Mouse (Mus musculus): ENCODE data around the gene Krt87. TPM values are rescaled to one million over a fixed set of nuclear protein-coding genes. Genes with fewer than 3 reads are reported as not detected.

Krt87 gene
- polyA plus RNA-seq, 1 experiment from 2014 or later, result not detected

DNA sequence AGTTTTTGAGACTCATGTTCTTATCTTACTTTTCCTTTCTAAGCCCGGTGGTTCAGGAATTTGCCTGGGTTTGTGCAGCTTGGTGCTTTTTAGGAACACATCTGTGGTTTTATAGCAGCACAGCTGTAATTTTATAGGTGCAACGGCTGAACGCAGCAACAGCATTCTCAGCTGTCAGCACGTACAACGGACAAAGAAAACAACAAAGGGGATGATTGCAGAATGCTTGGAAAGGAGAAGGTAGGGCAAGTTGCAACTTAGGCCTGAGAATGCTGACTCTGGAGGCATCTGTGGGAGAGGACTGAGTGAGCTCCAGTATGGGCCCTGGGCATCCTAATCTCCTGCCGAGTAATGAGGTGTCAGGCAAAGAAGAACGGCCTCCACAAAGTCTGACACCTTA lies 42.1 kb downstream of the Krt87 start:
- no peak overlapping the region for H3K4me3 ChIP-seq (ENCODE audit: low read depth, low read length)
- no peak overlapping the region for H3K27ac ChIP-seq (ENCODE audit: low read depth)
- H3K9ac ChIP-seq (replicated peaks), result no peak overlapping the region
- DNase-seq (no peak), ATAC-seq (no peak)
- WGBS (ENCODE audit: insufficient replicate concordance), result 65% methylated on average over 7 of the region's 7 CpGs
- no peaks in the 10 kb centered on the region for H3K9me3 ChIP-seq (ENCODE audit: low read length)
- H3K4me2 ChIP-seq (ENCODE audit: low read depth, low read length), result no peak overlapping the region
- TF ChIP-seq CTCF (IDR thresholded peaks at IDR 0.05; ENCODE audit: low read depth), result no peak
- no peak for TF ChIP-seq EP300 (IDR thresholded peaks at IDR 0.05; ENCODE audit: low read depth)
- H3K27me3 ChIP-seq (ENCODE audit: insufficient read depth, low read length), result no peaks in the 10 kb centered on the region
- no peaks in the 10 kb centered on the region for H3K4me1 ChIP-seq (ENCODE audit: insufficient read depth)
- no peaks in the 10 kb centered on the region for H3K36me3 ChIP-seq (replicated peaks; ENCODE audit: insufficient read depth, low read length)

DNA sequence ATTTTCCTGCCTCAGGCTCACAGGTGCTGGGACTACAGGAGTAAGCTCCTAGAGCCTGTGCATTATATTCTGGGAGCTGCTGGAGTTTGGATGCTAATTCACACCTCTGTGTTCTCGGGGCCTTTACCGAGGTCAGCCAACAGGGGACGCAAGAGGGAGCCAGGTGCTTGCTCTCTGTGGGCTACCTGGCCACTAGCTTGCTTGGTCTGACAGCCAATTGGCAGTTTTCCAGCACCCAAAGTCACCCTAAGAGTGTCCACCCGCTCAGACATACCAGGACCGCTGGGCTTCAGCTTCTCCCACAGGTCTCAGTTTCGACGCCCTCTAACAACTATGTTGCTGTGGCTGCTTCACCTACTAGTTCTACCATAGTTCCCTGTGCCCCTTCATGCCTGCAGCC lies 43.7 kb downstream of the Krt87 start:
- no peak overlapping the region for H3K27ac ChIP-seq (ENCODE audit: low read depth)
- no peak for DNase-seq
- no peak overlapping the region for H3K4me2 ChIP-seq (ENCODE audit: low read depth, low read length)
- 56% methylated on average over 7 of the region's 7 CpGs for WGBS (ENCODE audit: insufficient replicate concordance)
- H3K36me3 ChIP-seq (replicated peaks; ENCODE audit: insufficient read depth, low read length), result no peaks in the 10 kb centered on the region
- no peaks in the 10 kb centered on the region for H3K9me3 ChIP-seq (ENCODE audit: low read length)
- H3K27me3 ChIP-seq (ENCODE audit: insufficient read depth, low read length), result no peaks in the 10 kb centered on the region
- H3K4me3 ChIP-seq (ENCODE audit: low read depth, low read length), result no peak overlapping the region
- no peak for ATAC-seq
- no peaks in the 10 kb centered on the region for H3K4me1 ChIP-seq (ENCODE audit: insufficient read depth)
- no peak overlapping the region for H3K9ac ChIP-seq (replicated peaks)
- TF ChIP-seq EP300 (IDR thresholded peaks at IDR 0.05; ENCODE audit: low read depth) (no peak), CTCF (IDR thresholded peaks at IDR 0.05; ENCODE audit: low read depth) (0 out of 2 replicates have a peak, but pooled peaks have one; percentile 11)

GRCm38 (mm10) chr15:101392251-101392650 lies 46.4 kb downstream of the Krt87 start:
- Histone ChIP-seq H3K4me3 (ENCODE audit: low read depth, low read length) (no peak overlapping the region), H3K9me3 (ENCODE audit: low read length) (no peaks in the 10 kb centered on the region), H3K9ac (replicated peaks) (no peak overlapping the region), H3K36me3 (replicated peaks; ENCODE audit: insufficient read depth, low read length) (no peaks in the 10 kb centered on the region), H3K4me2 (ENCODE audit: low read depth, low read length) (no peak overlapping the region), H3K27ac (ENCODE audit: low read depth) (no peak overlapping the region), H3K4me1 (ENCODE audit: insufficient read depth) (0 out of 2 replicates have a peak, but pooled peaks cover 2% of the 10 kb centered on the region), H3K27me3 (ENCODE audit: insufficient read depth, low read length) (no peaks in the 10 kb centered on the region)
- DNase-seq, result no peak
- no peak for TF ChIP-seq EP300 (IDR thresholded peaks at IDR 0.05; ENCODE audit: low read depth)
- no peak for TF ChIP-seq CTCF (IDR thresholded peaks at IDR 0.05; ENCODE audit: low read depth)
- no peak for ATAC-seq
- WGBS (ENCODE audit: insufficient replicate concordance), result 83% methylated on average over 5 of the region's 5 CpGs

- Histone ChIP-seq H3K9me3 (ENCODE audit: low read length) (no peaks in the 10 kb centered on the region), H3K4me1 (ENCODE audit: insufficient read depth) (0 out of 2 replicates have a peak, but pooled peaks cover 2% of the 10 kb centered on the region), H3K27me3 (ENCODE audit: insufficient read depth, low read length) (no peaks in the 10 kb centered on the region), H3K4me3 (ENCODE audit: low read depth, low read length) (no peak overlapping the region), H3K27ac (ENCODE audit: low read depth) (no peak overlapping the region), H3K36me3 (replicated peaks; ENCODE audit: insufficient read depth, low read length) (no peaks in the 10 kb centered on the region), H3K4me2 (ENCODE audit: low read depth, low read length) (no peak overlapping the region), H3K9ac (replicated peaks) (no peak overlapping the region)
- ATAC-seq, result no peak
- TF ChIP-seq EP300 (IDR thresholded peaks at IDR 0.05; ENCODE audit: low read depth) (no peak), CTCF (IDR thresholded peaks at IDR 0.05; ENCODE audit: low read depth) (no peak)
- DNase-seq, result no peak
- WGBS (ENCODE audit: insufficient replicate concordance), result 79% methylated on average over 5 of the region's 5 CpGs
Observed at GRCm38 (mm10) chr15:101390203-101390602, 48.4 kb downstream of the Krt87 start.

DNA sequence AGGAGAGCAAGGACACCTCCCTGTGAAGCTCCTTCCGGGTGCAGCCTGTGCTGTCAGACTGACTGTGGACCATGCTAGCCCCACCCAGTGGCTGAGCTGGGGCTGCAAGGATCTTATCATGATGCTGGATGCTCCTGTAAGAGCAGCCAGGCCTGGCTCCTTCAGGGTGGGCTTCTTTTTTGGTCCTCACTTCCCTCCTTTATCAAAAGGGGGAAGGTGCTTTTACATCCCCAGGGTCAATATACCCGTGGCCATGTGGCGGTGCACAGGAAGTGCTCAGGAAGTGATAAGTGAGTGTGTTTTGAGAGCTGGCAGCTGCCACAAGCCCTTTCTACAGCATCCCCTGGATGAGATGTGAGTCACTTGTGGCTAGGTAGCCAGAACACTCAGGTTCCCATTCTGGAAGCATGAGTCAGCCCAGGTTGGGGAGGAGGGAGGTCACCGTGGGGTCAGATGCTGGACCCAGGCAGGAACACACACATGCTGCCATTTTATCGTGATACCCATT lies 50.5 kb downstream of the Krt87 start:
- WGBS (ENCODE audit: insufficient replicate concordance), result 7% methylated on average over 5 of the region's 5 CpGs
- no peak for DNase-seq
- Histone ChIP-seq H3K9ac (replicated peaks) (no peak overlapping the region), H3K4me1 (ENCODE audit: insufficient read depth) (0 out of 2 replicates have a peak, but pooled peaks cover 2% of the 10 kb centered on the region), H3K9me3 (ENCODE audit: low read length) (no peaks in the 10 kb centered on the region), H3K4me3 (ENCODE audit: low read depth, low read length) (no peak overlapping the region), H3K4me2 (ENCODE audit: low read depth, low read length) (no peak overlapping the region), H3K36me3 (replicated peaks; ENCODE audit: insufficient read depth, low read length) (no peaks in the 10 kb centered on the region), H3K27ac (ENCODE audit: low read depth) (no peak overlapping the region), H3K27me3 (ENCODE audit: insufficient read depth, low read length) (no peaks in the 10 kb centered on the region)
- no peak for TF ChIP-seq EP300 (IDR thresholded peaks at IDR 0.05; ENCODE audit: low read depth)
- peak; percentile 45 for TF ChIP-seq CTCF (IDR thresholded peaks at IDR 0.05; ENCODE audit: low read depth)
- ATAC-seq, result no peak

DNA sequence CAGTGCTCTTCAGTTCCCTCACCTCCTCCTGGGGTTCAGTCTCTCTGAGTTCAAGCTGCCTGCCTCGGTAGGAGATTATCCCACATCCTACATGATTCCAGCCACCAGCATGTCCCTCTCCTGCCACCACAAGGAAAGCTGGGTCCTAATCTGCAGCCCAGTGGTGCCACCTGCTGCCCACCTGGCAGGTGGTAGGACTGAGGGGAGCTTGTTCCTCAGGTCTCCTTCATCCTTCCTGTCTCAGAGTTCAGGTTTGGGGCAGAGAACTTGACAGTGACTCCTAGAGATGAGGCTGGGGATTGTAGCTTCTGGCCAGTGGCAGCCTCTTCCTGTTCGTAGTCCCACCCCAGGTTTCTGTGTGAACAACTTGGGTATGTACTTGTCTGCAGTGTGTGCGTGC lies 51.4 kb downstream of the Krt87 start:
- no peaks in the 10 kb centered on the region for H3K27me3 ChIP-seq (ENCODE audit: insufficient read depth, low read length)
- no peak overlapping the region for H3K9ac ChIP-seq (replicated peaks)
- 0 out of 2 replicates have a peak, but pooled peaks cover 2% of the 10 kb centered on the region for H3K4me1 ChIP-seq (ENCODE audit: insufficient read depth)
- H3K4me3 ChIP-seq (ENCODE audit: low read depth, low read length), result no peak overlapping the region
- H3K9me3 ChIP-seq (ENCODE audit: low read length), result no peaks in the 10 kb centered on the region
- ATAC-seq, result no peak
- no peak for TF ChIP-seq EP300 (IDR thresholded peaks at IDR 0.05; ENCODE audit: low read depth)
- peak; percentile 61 for TF ChIP-seq CTCF (IDR thresholded peaks at IDR 0.05; ENCODE audit: low read depth)
- 41% methylated on average over 3 of the region's 3 CpGs for WGBS (ENCODE audit: insufficient replicate concordance)
- H3K36me3 ChIP-seq (replicated peaks; ENCODE audit: insufficient read depth, low read length), result no peaks in the 10 kb centered on the region
- no peak overlapping the region for H3K4me2 ChIP-seq (ENCODE audit: low read depth, low read length)
- no peak for DNase-seq
- no peak overlapping the region for H3K27ac ChIP-seq (ENCODE audit: low read depth)
